Mouse (Mus musculus) neural tube, embryonic 14.5 days (tissue): ENCODE results near the gene Card10. TPM values are rescaled to one million over a fixed set of nuclear protein-coding genes. Genes with fewer than 3 reads are reported as not detected.

Experiments used
- ATAC-seq: fragments of 200-750 bp; cut with Nextera tagmentation; 2 replicates; pipeline ENCODE4 v1.8.0; 2017; ENCODE audit warnings: low read depth, mild to moderate bottlenecking, moderate TSS enrichment, moderate library complexity
- H3K27ac ChIP-seq: fragments of 300-500 bp; sonication (generic); 2 replicates; pipeline ENCODE4 v1.5.1; 2014; ENCODE audit warnings: low read depth, mild to moderate bottlenecking, control low read depth, low read length, moderate library complexity, mixed read lengths
- H3K27me3 ChIP-seq: fragments of 300-500 bp; sonication (generic); 2 replicates; pipeline ENCODE4 v1.6.1; 2014; ENCODE audit warnings: low read length; ENCODE audit not compliant: control insufficient read depth, insufficient read depth
- H3K36me3 ChIP-seq: fragments of 300-500 bp; sonication (generic); 2 replicates; pipeline ENCODE4 v1.6.1; 2014; ENCODE audit warnings: low read length, mixed read lengths; ENCODE audit not compliant: control insufficient read depth, insufficient read depth
- H3K4me1 ChIP-seq: fragments of 300-500 bp; sonication (generic); 2 replicates; pipeline ENCODE4 v1.6.1; 2014; ENCODE audit warnings: low read length; ENCODE audit not compliant: control insufficient read depth, insufficient read depth
- H3K4me2 ChIP-seq: fragments of 300-500 bp; sonication (generic); 2 replicates; pipeline ENCODE4 v1.6.1; 2014; ENCODE audit warnings: mild to moderate bottlenecking, low read depth, low read length, control low read depth
- H3K4me3 ChIP-seq: fragments of 300-500 bp; sonication (generic); 2 replicates; pipeline ENCODE4 v1.5.1; 2014; ENCODE audit warnings: low read depth, low read length, control low read depth, mixed read lengths
- H3K9ac ChIP-seq: fragments of 300-500 bp; sonication (generic); replicated peaks from 2 replicates; pipeline ENCODE4 v1.6.1; 2014; ENCODE audit warnings: low read depth, mild to moderate bottlenecking, control low read depth, low read length, mixed read lengths
- H3K9me3 ChIP-seq: fragments of 300-500 bp; sonication (generic); 2 replicates; pipeline ENCODE4 v1.6.1; 2016; ENCODE audit warnings: low read length; ENCODE audit not compliant: control insufficient read depth
- WGBS: fragments of 180-500 bp; shearing (Covaris S2); extraction: QIAGEN DNeasy Blood & Tissue Kit; methylation state at CpG from one replicate; pipeline ENCODE4 v1.1.7; 2014; 5-methylcytosine and 5-hydroxymethylcytosine counted together
- polyA plus RNA-seq: library from polyadenylated mRNA; unstranded; fragments of >200 nt; fragmentation: Nextera tagmentation; extraction: Ambion mirVana; gene quantifications from 2 replicates; pipeline ENCODE4 v1.2.1, GENCODE M21; 2014

Gene Card10
- polyA plus RNA-seq, 1 experiment from 2014 or later, result 1.8 TPM

GRCm38 (mm10) chr15:78785961-78786360 lies 16.9 kb downstream of the Card10 start:
- Histone ChIP-seq H3K27me3 (no peaks in the 10 kb centered on the region), H3K36me3 (no peaks in the 10 kb centered on the region), H3K9me3 (no peaks in the 10 kb centered on the region), H3K4me1 (peaks cover 5% of the 10 kb centered on the region), H3K4me2 (no peak overlapping the region), H3K4me3 (no peak overlapping the region), H3K9ac (no peak overlapping the region), H3K27ac (no peak overlapping the region)
- WGBS, result 24% methylated on average over 7 of the region's 7 CpGs
- no peak for ATAC-seq

- WGBS, result 93% methylated on average over 7 of the region's 7 CpGs
Measured at GRCm38 (mm10) chr15:78785258-78785657, 17.6 kb downstream of the Card10 start.

GRCm38 (mm10) chr15:78784520-78784919 lies 18.3 kb downstream of the Card10 start:
- H3K4me2 ChIP-seq, result no peak overlapping the region
- H3K9me3 ChIP-seq, result no peaks in the 10 kb centered on the region
- peaks cover 5% of the 10 kb centered on the region for H3K4me1 ChIP-seq
- ATAC-seq, result no peak
- H3K27ac ChIP-seq, result no peak overlapping the region
- no peak overlapping the region for H3K4me3 ChIP-seq
- H3K36me3 ChIP-seq, result no peaks in the 10 kb centered on the region
- H3K27me3 ChIP-seq, result no peaks in the 10 kb centered on the region
- WGBS, result 75% methylated on average over 5 of the region's 5 CpGs
- H3K9ac ChIP-seq, result no peak overlapping the region

More at GRCm38 (mm10) chr15:78785258-78785657, 17.6 kb downstream of the Card10 start:
- Histone ChIP-seq H3K9me3 (no peaks in the 10 kb centered on the region), H3K27ac (no peak overlapping the region), H3K9ac (no peak overlapping the region), H3K36me3 (no peaks in the 10 kb centered on the region), H3K27me3 (no peaks in the 10 kb centered on the region), H3K4me3 (no peak overlapping the region), H3K4me1 (peaks cover 5% of the 10 kb centered on the region), H3K4me2 (no peak overlapping the region)
- no peak for ATAC-seq

GRCm38 (mm10) chr15:78782348-78783103 lies 20.3 kb downstream of the Card10 start:
- Histone ChIP-seq H3K4me3 (no peak overlapping the region), H3K4me2 (no peak overlapping the region), H3K36me3 (no peaks in the 10 kb centered on the region), H3K27me3 (no peaks in the 10 kb centered on the region), H3K27ac (no peak overlapping the region), H3K4me1 (peaks cover 5% of the 10 kb centered on the region), H3K9ac (no peak overlapping the region), H3K9me3 (no peaks in the 10 kb centered on the region)
- no peak for ATAC-seq
- 75% methylated on average over 14 of the region's 14 CpGs for WGBS

DNA sequence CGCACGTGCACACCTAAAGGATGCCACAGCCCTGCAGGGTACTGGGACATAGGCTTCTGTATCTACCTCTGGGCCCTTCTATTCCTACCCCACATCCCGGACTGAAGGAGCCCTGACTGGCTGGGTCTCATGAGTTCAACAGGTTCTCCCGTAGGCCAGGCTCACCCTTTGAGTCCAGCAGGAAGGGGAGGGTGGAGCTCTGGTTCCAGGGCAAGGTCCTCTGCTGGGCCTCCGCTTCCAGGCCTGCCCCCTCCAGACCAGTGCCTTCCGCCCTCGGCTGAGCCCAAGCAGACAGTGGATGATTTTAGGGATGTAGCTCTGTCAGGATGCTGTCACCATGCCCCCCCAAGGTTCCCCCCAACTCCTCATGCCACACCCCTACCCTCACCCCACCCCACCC lies 21.9 kb downstream of the Card10 start:
- no peak for ATAC-seq
- H3K4me3 ChIP-seq, result no peak overlapping the region

DNA sequence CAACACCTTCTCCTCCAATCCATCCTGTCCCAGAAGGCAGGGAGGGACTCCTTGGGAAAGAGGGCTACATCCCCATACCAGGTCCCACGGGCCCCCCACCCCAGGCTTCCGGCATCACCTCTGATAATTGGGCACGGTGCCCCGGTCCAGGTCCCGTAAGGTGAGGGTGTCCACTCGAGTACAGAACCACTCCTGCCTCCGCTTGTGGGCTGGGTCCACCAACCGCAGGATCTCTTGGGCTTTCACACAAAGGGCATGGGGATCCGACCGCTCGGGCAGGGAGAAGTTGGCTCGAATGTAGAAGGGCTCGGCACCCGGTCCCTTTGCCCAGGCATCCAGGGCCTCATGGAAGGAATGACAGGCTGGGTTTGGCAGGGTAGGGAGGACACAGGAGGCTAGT lies 22.5 kb downstream of the Card10 start:
- Histone ChIP-seq H3K4me3 (no peak overlapping the region), H3K4me2 (no peak overlapping the region), H3K27me3 (no peaks in the 10 kb centered on the region), H3K4me1 (no peaks in the 10 kb centered on the region; the same call in 1 of the 2 replicates), H3K9me3 (no peaks in the 10 kb centered on the region), H3K27ac (no peak overlapping the region), H3K36me3 (no peaks in the 10 kb centered on the region), H3K9ac (no peak overlapping the region)
- 95% methylated on average over 14 of the region's 14 CpGs for WGBS
- no peak for ATAC-seq

More for the DNA sequence above, 21.9 kb downstream of the Card10 start:
- Histone ChIP-seq H3K4me2 (no peak overlapping the region), H3K9me3 (no peaks in the 10 kb centered on the region), H3K4me1 (peaks cover 3% of the 10 kb centered on the region), H3K36me3 (no peaks in the 10 kb centered on the region), H3K27ac (no peak overlapping the region), H3K27me3 (no peaks in the 10 kb centered on the region), H3K9ac (no peak overlapping the region)
- WGBS, result 79% methylated on average over 7 of the region's 7 CpGs

GRCm38 (mm10) chr15:78779690-78780089 lies 23.2 kb downstream of the Card10 start:
- 88% methylated on average over 5 of the region's 5 CpGs for WGBS
- Histone ChIP-seq H3K27ac (no peak overlapping the region), H3K36me3 (no peaks in the 10 kb centered on the region), H3K9me3 (no peaks in the 10 kb centered on the region), H3K9ac (no peak overlapping the region), H3K4me1 (no peaks in the 10 kb centered on the region), H3K4me3 (no peak overlapping the region), H3K4me2 (no peak overlapping the region), H3K27me3 (no peaks in the 10 kb centered on the region)
- no peak for ATAC-seq

DNA sequence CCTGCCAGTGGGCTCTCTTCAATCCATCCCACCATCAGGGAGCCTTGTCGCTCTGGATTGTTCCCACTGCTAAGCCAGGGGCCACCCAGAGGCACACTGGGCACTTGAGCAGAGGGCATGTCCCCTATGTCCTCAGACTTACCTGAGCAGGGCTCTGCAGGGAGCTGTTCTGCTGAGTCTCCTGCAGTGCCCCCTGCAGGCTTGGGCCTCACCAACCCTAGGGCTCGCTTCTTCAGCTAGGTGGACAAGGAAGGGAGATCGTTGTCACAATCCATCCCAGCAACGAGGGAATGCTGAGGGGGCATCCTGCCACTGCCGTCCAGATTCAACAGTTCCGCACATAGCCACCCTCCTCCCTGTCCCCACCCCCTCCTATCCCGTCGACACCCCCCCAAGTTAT lies 23.6 kb downstream of the Card10 start:
- no peak overlapping the region for H3K27ac ChIP-seq
- H3K27me3 ChIP-seq, result no peaks in the 10 kb centered on the region
- H3K4me1 ChIP-seq, result no peaks in the 10 kb centered on the region
- H3K36me3 ChIP-seq, result no peaks in the 10 kb centered on the region
- H3K9me3 ChIP-seq, result no peaks in the 10 kb centered on the region
- H3K4me3 ChIP-seq, result no peak overlapping the region
- no peak overlapping the region for H3K4me2 ChIP-seq
- no peak for ATAC-seq
- WGBS, result 80% methylated on average over 8 of the region's 8 CpGs
- no peak overlapping the region for H3K9ac ChIP-seq

DNA sequence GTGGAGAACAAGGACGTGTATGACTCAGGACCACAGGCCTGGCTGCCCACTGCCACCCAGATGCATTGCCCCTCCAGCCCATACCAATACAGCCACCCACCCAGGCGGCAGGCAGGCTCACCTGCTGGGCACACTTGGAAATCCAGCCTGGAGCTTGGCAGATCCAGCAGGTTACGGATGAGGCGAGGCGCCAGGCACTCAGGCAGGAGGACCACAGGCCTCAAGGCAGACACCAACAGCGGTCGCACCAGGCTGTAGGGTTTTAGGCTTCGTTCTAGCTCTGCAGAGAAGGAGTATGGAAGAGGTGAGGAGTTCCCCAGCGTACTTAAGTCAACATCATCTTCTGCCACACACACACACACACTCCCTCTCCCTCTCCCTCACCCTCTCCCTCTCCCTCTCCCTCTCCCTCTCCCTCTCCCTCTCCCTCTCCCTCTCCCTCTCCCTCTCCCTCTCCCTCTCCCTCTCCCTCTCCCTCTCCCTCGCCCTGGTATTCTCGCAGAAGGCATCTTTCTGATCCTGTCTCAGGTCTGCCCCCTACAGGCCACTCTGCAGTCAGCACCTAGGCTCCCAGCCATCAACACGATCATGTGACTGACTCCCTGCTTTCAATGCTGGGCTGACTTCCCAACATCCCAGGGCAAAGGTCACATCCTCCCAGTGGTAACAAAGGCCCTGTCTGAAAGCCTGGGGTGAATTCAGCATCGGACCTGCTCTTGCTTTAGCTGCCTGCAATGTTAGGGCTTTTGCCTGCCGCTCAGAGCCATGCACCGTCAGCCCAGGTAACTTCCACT lies 24.6 kb downstream of the Card10 start:
- no peak overlapping the region for H3K4me2 ChIP-seq
- ATAC-seq, result no peak
- H3K9me3 ChIP-seq, result no peaks in the 10 kb centered on the region
- H3K36me3 ChIP-seq, result no peaks in the 10 kb centered on the region
- no peak overlapping the region for H3K9ac ChIP-seq
- H3K27me3 ChIP-seq, result no peaks in the 10 kb centered on the region
- H3K4me3 ChIP-seq, result no peak overlapping the region
- peaks cover 7% of the 10 kb centered on the region for H3K4me1 ChIP-seq
- H3K27ac ChIP-seq, result no peak overlapping the region
- 46% methylated on average over 13 of the region's 15 CpGs for WGBS
